Mouse (Mus musculus): ENCODE results near the gene Il22ra1. TPM values are rescaled to one million over a fixed set of nuclear protein-coding genes. Genes with fewer than 3 reads are reported as not detected.

Gene Il22ra1
- polyA plus RNA-seq, 1 experiment from 2014 or later: not detected

- no peaks in the 10 kb centered on the region for H3K27me3 ChIP-seq (ENCODE audit: poor library complexity, severe bottlenecking)
- DNase-seq (ENCODE audit: extremely low spot score, low spot score): no peak
- no peak overlapping the region for H3K27ac ChIP-seq
- H3K4me3 ChIP-seq: no peak overlapping the region
- H3K36me3 ChIP-seq (replicated peaks): no peaks in the 10 kb centered on the region
- H3K9me3 ChIP-seq: no peaks in the 10 kb centered on the region
- 77% methylated on average over 3 of the region's 3 CpGs for WGBS
- H3K4me1 ChIP-seq: no peaks in the 10 kb centered on the region
Measured at GRCm38 (mm10) chr4:135780255-135780654, 52.3 kb downstream of the Il22ra1 start.

GRCm38 (mm10) chr4:135781304-135781703 is 53.3 kb downstream of the Il22ra1 start:
- WGBS: 85% methylated on average over 5 of the region's 5 CpGs
- H3K36me3 ChIP-seq (replicated peaks): no peaks in the 10 kb centered on the region
- no peaks in the 10 kb centered on the region for H3K27me3 ChIP-seq (ENCODE audit: poor library complexity, severe bottlenecking)
- H3K27ac ChIP-seq: no peak overlapping the region
- H3K9me3 ChIP-seq: no peaks in the 10 kb centered on the region
- no peak for DNase-seq (ENCODE audit: extremely low spot score, low spot score)
- no peaks in the 10 kb centered on the region for H3K4me1 ChIP-seq
- no peak overlapping the region for H3K4me3 ChIP-seq

GRCm38 (mm10) chr4:135786581-135786980 is 58.6 kb downstream of the Il22ra1 start:
- Histone ChIP-seq H3K27ac (no peak overlapping the region), H3K27me3 (ENCODE audit: poor library complexity, severe bottlenecking) (no peaks in the 10 kb centered on the region), H3K36me3 (replicated peaks) (no peaks in the 10 kb centered on the region), H3K4me3 (no peak overlapping the region), H3K9me3 (no peaks in the 10 kb centered on the region), H3K4me1 (0 out of 2 replicates have a peak, but pooled peaks cover 4% of the 10 kb centered on the region)
- no peak for DNase-seq (ENCODE audit: extremely low spot score, low spot score)
- WGBS: 85% methylated on average over 5 of the region's 5 CpGs

GRCm38 (mm10) chr4:135787271-135787670 is 59.3 kb downstream of the Il22ra1 start:
- Histone ChIP-seq H3K4me1 (0 out of 2 replicates have a peak, but pooled peaks cover 4% of the 10 kb centered on the region), H3K4me3 (no peak overlapping the region), H3K27me3 (ENCODE audit: poor library complexity, severe bottlenecking) (no peaks in the 10 kb centered on the region), H3K36me3 (replicated peaks) (no peaks in the 10 kb centered on the region), H3K9me3 (no peaks in the 10 kb centered on the region), H3K27ac (no peak overlapping the region)
- 90% methylated on average over 6 of the region's 6 CpGs for WGBS
- DNase-seq (ENCODE audit: extremely low spot score, low spot score): no peak

GRCm38 (mm10) chr4:135789135-135789534 is 61.2 kb downstream of the Il22ra1 start:
- 85% methylated on average over 2 of the region's 2 CpGs for WGBS
- Histone ChIP-seq H3K4me1 (0 out of 2 replicates have a peak, but pooled peaks cover 4% of the 10 kb centered on the region), H3K27ac (no peak overlapping the region), H3K9me3 (0 out of 2 replicates have a peak, but pooled peaks cover 5% of the 10 kb centered on the region), H3K27me3 (ENCODE audit: poor library complexity, severe bottlenecking) (no peaks in the 10 kb centered on the region), H3K36me3 (replicated peaks) (no peaks in the 10 kb centered on the region), H3K4me3 (no peak overlapping the region)
- no peak for DNase-seq (ENCODE audit: extremely low spot score, low spot score)

- 93% methylated on average over 5 of the region's 5 CpGs for WGBS
- Histone ChIP-seq H3K36me3 (replicated peaks) (no peaks in the 10 kb centered on the region), H3K9me3 (0 out of 2 replicates have a peak, but pooled peaks cover 5% of the 10 kb centered on the region), H3K27ac (no peak overlapping the region), H3K4me1 (peaks cover 18% of the 10 kb centered on the region), H3K4me3 (no peak overlapping the region), H3K27me3 (ENCODE audit: poor library complexity, severe bottlenecking) (no peaks in the 10 kb centered on the region; the same call in 1 of the 2 replicates)
- no peak for DNase-seq (ENCODE audit: extremely low spot score, low spot score)
Measured at GRCm38 (mm10) chr4:135792821-135793220, 64.8 kb downstream of the Il22ra1 start.

GRCm38 (mm10) chr4:135797931-135798330 is 70.0 kb downstream of the Il22ra1 start:
- H3K36me3 ChIP-seq (replicated peaks): no peaks in the 10 kb centered on the region
- 0 out of 2 replicates have a peak, but pooled peaks cover under 1% of the 10 kb centered on the region for H3K9me3 ChIP-seq
- no peak overlapping the region for H3K4me3 ChIP-seq
- no peak for DNase-seq (ENCODE audit: extremely low spot score, low spot score)
- no peaks in the 10 kb centered on the region; the same call in 1 of the 2 replicates for H3K27me3 ChIP-seq (ENCODE audit: poor library complexity, severe bottlenecking)
- WGBS: 36% methylated on average over 11 of the region's 11 CpGs
- peak overlapping the region; percentile 15; the same call in 1 of the 2 replicates for H3K27ac ChIP-seq
- H3K4me1 ChIP-seq: peaks cover 29% of the 10 kb centered on the region

- H3K4me3 ChIP-seq: no peak overlapping the region
- 0 out of 2 replicates have a peak, but pooled peaks cover 5% of the 10 kb centered on the region for H3K9me3 ChIP-seq
- H3K27ac ChIP-seq: no peak overlapping the region
- H3K36me3 ChIP-seq (replicated peaks): no peaks in the 10 kb centered on the region
- 30% methylated on average over 8 of the region's 8 CpGs for WGBS
- DNase-seq (ENCODE audit: extremely low spot score, low spot score): peak; percentile 91
- no peaks in the 10 kb centered on the region; the same call in 1 of the 2 replicates for H3K27me3 ChIP-seq (ENCODE audit: poor library complexity, severe bottlenecking)
- H3K4me1 ChIP-seq: peaks cover 20% of the 10 kb centered on the region
Measured at GRCm38 (mm10) chr4:135801543-135801942, 73.6 kb downstream of the Il22ra1 start.

Other genes starting within 250 kb of the Il22ra1 start
- 0.16 and 0.32 TPM in 2 replicates for gene Stpg1, start 233.4 kb upstream of the Il22ra1 start, polyA plus RNA-seq (2016; fragmentation: Nextera tagmentation; extraction: Ambion mirVana)
- 0.95 and 2.9 TPM in 2 replicates for gene Nipal3, start 233.1 kb upstream of the Il22ra1 start, polyA plus RNA-seq (2016; fragmentation: Nextera tagmentation; extraction: Ambion mirVana)
- gene Grhl3, start 154.5 kb upstream of the Il22ra1 start, polyA plus RNA-seq (2016; fragmentation: Nextera tagmentation; extraction: Ambion mirVana): 3.4 and 3.9 TPM in 2 replicates
- gene Ifnlr1, start 41.9 kb upstream of the Il22ra1 start, polyA plus RNA-seq (2016; fragmentation: Nextera tagmentation; extraction: Ambion mirVana): 0.37 and 0.61 TPM in 2 replicates
- 0.09 TPM in 1 of 2 replicates, not detected in the other for gene Myom3, start 31.5 kb downstream of the Il22ra1 start, polyA plus RNA-seq (2016; fragmentation: Nextera tagmentation; extraction: Ambion mirVana)
- gene Srsf10, start 127.6 kb downstream of the Il22ra1 start, polyA plus RNA-seq (2016; fragmentation: Nextera tagmentation; extraction: Ambion mirVana): 383 and 421 TPM in 2 replicates
- 205 and 219 TPM in 2 replicates for gene Pnrc2, start 145.7 kb downstream of the Il22ra1 start, polyA plus RNA-seq (2016; fragmentation: Nextera tagmentation; extraction: Ambion mirVana)
- 0.30 and 0.48 TPM in 2 replicates for gene Cnr2, start 167.2 kb downstream of the Il22ra1 start, polyA plus RNA-seq (2016; fragmentation: Nextera tagmentation; extraction: Ambion mirVana)
- 46.4 and 52.4 TPM in 2 replicates for gene Fuca1, start 192.6 kb downstream of the Il22ra1 start, polyA plus RNA-seq (2016; fragmentation: Nextera tagmentation; extraction: Ambion mirVana)
- gene Hmgcl, start 218.3 kb downstream of the Il22ra1 start, polyA plus RNA-seq (2016; fragmentation: Nextera tagmentation; extraction: Ambion mirVana): 65.0 and 65.4 TPM in 2 replicates
- 39.7 and 41.0 TPM in 2 replicates for gene Gale, start 235.6 kb downstream of the Il22ra1 start, polyA plus RNA-seq (2016; fragmentation: Nextera tagmentation; extraction: Ambion mirVana)
- gene Lypla2, start 244.5 kb downstream of the Il22ra1 start, polyA plus RNA-seq (2016; fragmentation: Nextera tagmentation; extraction: Ambion mirVana): 204 and 210 TPM in 2 replicates

All from forebrain, embryonic 10.5 days (tissue).